Mouse (Mus musculus): ENCODE results near the gene Rsrc2. TPM values are rescaled to one million over a fixed set of nuclear protein-coding genes. Genes with fewer than 3 reads are reported as not detected.

The Rsrc2 gene
- polyA plus RNA-seq, 1 experiment from 2014 or later, result 67.8 TPM

GRCm38 (mm10) chr5:123709571-123709970, 39.6 kb downstream of the Rsrc2 start:
- Histone ChIP-seq H3K9ac (ENCODE audit: low read length) (no peak overlapping the region), H3K27me3 (ENCODE audit: control insufficient read depth, insufficient read depth, low read length) (no peaks in the 10 kb centered on the region), H3K9me3 (ENCODE audit: control insufficient read depth, low read length) (no peaks in the 10 kb centered on the region), H3K4me1 (replicated peaks; ENCODE audit: control insufficient read depth, insufficient read depth) (no peaks in the 10 kb centered on the region), H3K27ac (replicated peaks) (no peak overlapping the region), H3K36me3 (ENCODE audit: control insufficient read depth, insufficient read depth, low read length) (peaks cover 24% of the 10 kb centered on the region), H3K4me2 (replicated peaks; ENCODE audit: low read depth) (no peak overlapping the region), H3K4me3 (ENCODE audit: low read depth, low read length) (no peak overlapping the region)
- 42% methylated on average over 4 of the region's 4 CpGs for WGBS
- peak; percentile 53 for DNase-seq (ENCODE audit: low spot score)
- TF ChIP-seq EP300 (optimal IDR thresholded peaks at IDR 0.05) (no peak), CTCF (IDR thresholded peaks at IDR 0.05; ENCODE audit: low read depth) (no peak)
- peak; percentile 77 for ATAC-seq (ENCODE audit: low FRiP score, low TSS enrichment)

- 70% methylated on average over 12 of the region's 12 CpGs for WGBS
- peak; percentile 86 for ATAC-seq (ENCODE audit: low FRiP score, low TSS enrichment)
- Histone ChIP-seq H3K27me3 (ENCODE audit: control insufficient read depth, insufficient read depth, low read length) (no peaks in the 10 kb centered on the region), H3K36me3 (ENCODE audit: control insufficient read depth, insufficient read depth, low read length) (peaks cover 19% of the 10 kb centered on the region), H3K4me1 (replicated peaks; ENCODE audit: control insufficient read depth, insufficient read depth) (no peaks in the 10 kb centered on the region), H3K9ac (ENCODE audit: low read length) (no peak overlapping the region), H3K4me3 (ENCODE audit: low read depth, low read length) (no peak overlapping the region), H3K4me2 (replicated peaks; ENCODE audit: low read depth) (no peak overlapping the region), H3K9me3 (ENCODE audit: control insufficient read depth, low read length) (no peaks in the 10 kb centered on the region), H3K27ac (replicated peaks) (peak overlapping the region; percentile 56; the same call in 1 of the 2 replicates)
- TF ChIP-seq EP300 (optimal IDR thresholded peaks at IDR 0.05), result no peak
- no peak for TF ChIP-seq CTCF (IDR thresholded peaks at IDR 0.05; ENCODE audit: low read depth)
- peak; percentile 52 for DNase-seq (ENCODE audit: low spot score)
Observed at GRCm38 (mm10) chr5:123708598-123708997, 40.6 kb downstream of the Rsrc2 start.

- no peaks in the 10 kb centered on the region for H3K9me3 ChIP-seq (ENCODE audit: control insufficient read depth, low read length)
- no peak overlapping the region for H3K4me2 ChIP-seq (replicated peaks; ENCODE audit: low read depth)
- H3K4me3 ChIP-seq (ENCODE audit: low read depth, low read length), result no peak overlapping the region
- TF ChIP-seq EP300 (optimal IDR thresholded peaks at IDR 0.05) (no peak), CTCF (IDR thresholded peaks at IDR 0.05; ENCODE audit: low read depth) (peak; percentile 41)
- DNase-seq (ENCODE audit: low spot score) (peak; percentile 69), ATAC-seq (ENCODE audit: low FRiP score, low TSS enrichment) (peak; percentile 59)
- 27% methylated on average over 11 of the region's 11 CpGs for WGBS
- no peak overlapping the region for H3K9ac ChIP-seq (ENCODE audit: low read length)
- H3K27me3 ChIP-seq (ENCODE audit: control insufficient read depth, insufficient read depth, low read length), result no peaks in the 10 kb centered on the region
- peak overlapping the region; percentile 73 for H3K27ac ChIP-seq (replicated peaks)
- peaks cover 17% of the 10 kb centered on the region for H3K36me3 ChIP-seq (ENCODE audit: control insufficient read depth, insufficient read depth, low read length)
- 0 out of 2 replicates have a peak, but pooled peaks cover 3% of the 10 kb centered on the region for H3K4me1 ChIP-seq (replicated peaks; ENCODE audit: control insufficient read depth, insufficient read depth)
Observed at GRCm38 (mm10) chr5:123700625-123701024, 48.6 kb downstream of the Rsrc2 start.

GRCm38 (mm10) chr5:123699198-123699597, 50.0 kb downstream of the Rsrc2 start:
- Histone ChIP-seq H3K4me1 (replicated peaks; ENCODE audit: control insufficient read depth, insufficient read depth) (0 out of 2 replicates have a peak, but pooled peaks cover 5% of the 10 kb centered on the region), H3K4me3 (ENCODE audit: low read depth, low read length) (no peak overlapping the region), H3K9ac (ENCODE audit: low read length) (no peak overlapping the region), H3K9me3 (ENCODE audit: control insufficient read depth, low read length) (no peaks in the 10 kb centered on the region), H3K27ac (replicated peaks) (peak overlapping the region; percentile 20; the same call in 1 of the 2 replicates), H3K4me2 (replicated peaks; ENCODE audit: low read depth) (no peak overlapping the region), H3K27me3 (ENCODE audit: control insufficient read depth, insufficient read depth, low read length) (no peaks in the 10 kb centered on the region), H3K36me3 (ENCODE audit: control insufficient read depth, insufficient read depth, low read length) (peaks cover 15% of the 10 kb centered on the region)
- WGBS, result 24% methylated on average over 3 of the region's 3 CpGs
- peak; percentile 80 for DNase-seq (ENCODE audit: low spot score)
- ATAC-seq (ENCODE audit: low FRiP score, low TSS enrichment), result peak; percentile 35; the same call in 1 of the 2 replicates
- TF ChIP-seq EP300 (optimal IDR thresholded peaks at IDR 0.05) (no peak), CTCF (IDR thresholded peaks at IDR 0.05; ENCODE audit: low read depth) (peak; percentile 89)

- Histone ChIP-seq H3K4me2 (replicated peaks; ENCODE audit: low read depth) (no peak overlapping the region), H3K36me3 (ENCODE audit: control insufficient read depth, insufficient read depth, low read length) (peaks cover 4% of the 10 kb centered on the region), H3K4me3 (ENCODE audit: low read depth, low read length) (no peak overlapping the region), H3K9me3 (ENCODE audit: control insufficient read depth, low read length) (no peaks in the 10 kb centered on the region), H3K9ac (ENCODE audit: low read length) (no peak overlapping the region; the same call in 1 of the 2 replicates), H3K4me1 (replicated peaks; ENCODE audit: control insufficient read depth, insufficient read depth) (0 out of 2 replicates have a peak, but pooled peaks cover 5% of the 10 kb centered on the region), H3K27ac (replicated peaks) (peak overlapping the region; percentile 79), H3K27me3 (ENCODE audit: control insufficient read depth, insufficient read depth, low read length) (no peaks in the 10 kb centered on the region)
- peak; percentile 84 for ATAC-seq (ENCODE audit: low FRiP score, low TSS enrichment)
- peak; percentile 73 for DNase-seq (ENCODE audit: low spot score)
- WGBS, result 60% methylated on average over 4 of the region's 4 CpGs
- TF ChIP-seq EP300 (optimal IDR thresholded peaks at IDR 0.05) (no peak), CTCF (IDR thresholded peaks at IDR 0.05; ENCODE audit: low read depth) (0 out of 2 replicates have a peak, but pooled peaks have one; percentile 6)
Observed at GRCm38 (mm10) chr5:123696961-123697360, 52.3 kb downstream of the Rsrc2 start.

GRCm38 (mm10) chr5:123696244-123696643, 53.0 kb downstream of the Rsrc2 start:
- DNase-seq (ENCODE audit: low spot score) (no peak), ATAC-seq (ENCODE audit: low FRiP score, low TSS enrichment) (no peak)
- 0 out of 2 replicates have a peak, but pooled peaks cover 5% of the 10 kb centered on the region for H3K4me1 ChIP-seq (replicated peaks; ENCODE audit: control insufficient read depth, insufficient read depth)
- peaks cover 4% of the 10 kb centered on the region; the same call in 1 of the 2 replicates for H3K36me3 ChIP-seq (ENCODE audit: control insufficient read depth, insufficient read depth, low read length)
- no peaks in the 10 kb centered on the region for H3K27me3 ChIP-seq (ENCODE audit: control insufficient read depth, insufficient read depth, low read length)
- no peak for TF ChIP-seq CTCF (IDR thresholded peaks at IDR 0.05; ENCODE audit: low read depth)
- no peak for TF ChIP-seq EP300 (optimal IDR thresholded peaks at IDR 0.05)
- H3K9me3 ChIP-seq (ENCODE audit: control insufficient read depth, low read length), result no peaks in the 10 kb centered on the region
- H3K4me3 ChIP-seq (ENCODE audit: low read depth, low read length), result no peak overlapping the region
- H3K27ac ChIP-seq (replicated peaks), result peak overlapping the region; percentile 79
- H3K9ac ChIP-seq (ENCODE audit: low read length), result no peak overlapping the region
- 68% methylated on average over 7 of the region's 7 CpGs for WGBS
- H3K4me2 ChIP-seq (replicated peaks; ENCODE audit: low read depth), result no peak overlapping the region
